Mouse (Mus musculus) stomach, postnatal 0 days (tissue): ENCODE measurements at regions not wholly inside any gene's neighbourhood (a gene's known extent, or its start where the extent isn't known, plus 50 kb on each side); places are given as distances from the start of the nearest gene placed in this dataset.

Experiments used
- CTCF ChIP-seq: IDR thresholded peaks from 2 replicates; pipeline ENCODE4 v1.5.1; 2016; ENCODE audit warnings: antibody characterized with exemption, low read depth, mild to moderate bottlenecking, moderate library complexity
- EP300 ChIP-seq: optimal IDR thresholded peaks from 2 replicates; pipeline ENCODE3; 2016; ENCODE audit warnings: antibody characterized with exemption

DNA sequence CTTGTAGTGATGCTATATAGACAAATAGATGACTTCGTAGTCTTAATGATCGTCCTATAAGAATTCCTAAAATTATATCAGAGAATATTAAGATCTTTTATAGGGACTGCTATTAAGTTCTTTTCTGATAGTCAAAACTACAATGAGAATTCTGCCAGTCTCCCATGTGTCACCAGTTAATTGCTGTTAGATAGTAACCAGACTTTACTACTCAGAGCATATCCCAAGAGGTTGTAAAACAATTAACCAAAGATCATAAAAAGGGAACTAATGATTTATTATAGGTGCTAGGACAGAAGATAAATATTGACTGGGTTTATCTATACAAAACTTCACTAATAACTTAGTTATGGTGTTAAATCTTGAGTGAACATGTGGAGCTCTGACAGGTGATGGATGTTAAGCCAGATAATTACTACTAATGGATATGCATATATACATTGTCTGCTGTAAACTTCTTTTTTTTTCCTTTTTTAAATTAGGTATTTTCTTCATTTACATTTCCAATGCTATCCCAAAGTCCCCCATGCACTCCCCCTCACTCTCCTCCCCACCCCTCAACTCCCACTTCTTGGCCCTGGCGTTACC lies 615.5 kb downstream of the Prdm13 start:
- TF ChIP-seq CTCF (no peak), EP300 (no peak)
